Mouse (Mus musculus): ENCODE results near the gene Msmb.
"Not testable (repeated sequence)": the region's sequence is repeated elsewhere in the genome, so short reads cannot be mapped to it uniquely, and the experiment has no call there.

The Msmb gene

DNA sequence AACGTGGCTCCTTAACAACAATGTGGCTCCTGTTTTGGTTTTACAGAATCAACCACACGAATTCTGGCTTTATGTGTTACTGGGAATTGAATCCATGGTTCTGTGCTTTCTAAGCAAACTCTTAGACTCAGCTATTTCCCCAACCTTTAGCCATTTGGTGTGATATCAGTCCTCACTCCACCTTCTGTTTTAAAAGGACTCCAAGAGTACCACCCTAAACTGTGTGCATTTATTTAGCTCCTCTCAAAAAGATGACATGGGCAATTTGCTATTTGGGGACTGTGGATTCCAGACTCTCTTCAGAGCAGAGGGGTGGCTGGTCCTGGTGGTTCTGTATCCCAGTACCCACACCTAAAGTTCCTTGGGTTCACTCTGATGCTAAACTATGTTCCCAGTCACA is 4.8 kb downstream of the Msmb start:
- no peak for DNase-seq

DNA sequence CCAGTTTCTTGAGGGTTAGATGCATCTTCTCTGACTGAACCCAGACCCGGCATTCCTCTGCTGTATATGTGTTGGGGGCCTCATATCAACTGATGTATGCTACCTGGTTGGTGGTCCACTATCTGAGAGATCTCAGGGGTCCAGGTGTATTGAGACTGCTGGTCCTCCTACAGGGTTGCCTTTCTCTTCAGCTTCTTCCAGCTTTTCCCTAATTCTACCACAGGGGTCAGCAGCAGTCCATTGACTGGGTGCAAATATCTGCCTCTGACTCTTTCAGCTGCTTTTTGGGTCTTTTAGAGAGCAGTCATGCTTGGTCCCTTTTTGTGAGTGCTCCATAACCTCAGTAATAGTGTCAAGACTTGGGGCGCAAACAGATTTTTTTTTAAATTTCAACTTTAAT is 9.0 kb downstream of the Msmb start:
- no peak for DNase-seq

DNA sequence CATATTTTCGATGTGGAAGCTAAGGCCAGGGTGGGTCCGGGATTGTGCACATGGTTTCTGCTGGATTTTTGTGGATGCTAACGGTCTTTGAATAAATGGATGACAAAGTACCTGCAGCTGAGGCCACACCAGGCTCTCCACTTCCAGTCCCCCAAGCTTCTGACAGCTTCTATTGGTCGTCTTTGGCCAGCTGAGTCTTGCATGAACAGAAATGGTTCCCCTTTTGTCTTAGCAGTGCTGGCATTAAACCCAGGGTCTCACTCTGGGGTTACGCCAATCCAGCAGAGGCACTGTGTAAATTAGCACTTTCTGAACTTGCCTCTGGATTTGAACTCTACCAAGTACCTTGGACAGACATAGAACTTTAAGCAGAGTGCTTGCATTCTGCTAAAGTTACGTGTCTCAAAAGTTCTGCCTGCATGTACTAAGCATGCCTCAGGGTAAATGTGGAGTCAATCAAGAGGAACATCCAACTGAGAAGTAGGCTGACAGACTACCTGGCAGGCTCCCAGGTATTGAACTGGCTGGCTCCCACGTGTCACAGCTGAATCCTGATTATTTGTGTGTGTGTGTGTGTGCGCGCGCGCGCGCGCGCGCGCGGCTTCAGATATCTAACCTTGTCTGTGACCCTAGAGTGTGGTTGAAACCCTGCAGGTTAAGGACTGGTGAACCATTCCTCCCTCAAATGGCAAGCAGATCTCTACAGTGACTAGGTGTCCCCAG is 10.6 kb downstream of the Msmb start:
- no peak for DNase-seq

DNA sequence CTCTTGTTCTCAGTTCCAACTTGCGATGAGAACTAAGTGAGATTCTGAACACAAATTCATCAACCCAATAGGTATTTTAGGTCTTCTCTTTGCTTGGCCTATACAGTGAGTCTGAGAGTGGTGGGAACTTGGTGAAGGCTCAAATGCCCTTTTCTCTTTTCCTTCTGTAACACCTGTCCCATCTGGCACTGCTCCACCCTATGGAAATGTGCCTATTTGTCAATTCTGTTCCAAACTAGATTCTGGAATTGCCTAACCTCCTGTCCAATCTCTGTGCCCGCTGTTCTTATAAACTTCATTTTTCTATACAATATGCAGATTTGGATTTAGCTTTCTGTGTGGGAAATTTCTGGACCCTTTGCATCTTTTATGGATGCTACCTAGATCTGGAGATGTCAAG is 11.3 kb downstream of the Msmb start:
- no peak for DNase-seq

DNA sequence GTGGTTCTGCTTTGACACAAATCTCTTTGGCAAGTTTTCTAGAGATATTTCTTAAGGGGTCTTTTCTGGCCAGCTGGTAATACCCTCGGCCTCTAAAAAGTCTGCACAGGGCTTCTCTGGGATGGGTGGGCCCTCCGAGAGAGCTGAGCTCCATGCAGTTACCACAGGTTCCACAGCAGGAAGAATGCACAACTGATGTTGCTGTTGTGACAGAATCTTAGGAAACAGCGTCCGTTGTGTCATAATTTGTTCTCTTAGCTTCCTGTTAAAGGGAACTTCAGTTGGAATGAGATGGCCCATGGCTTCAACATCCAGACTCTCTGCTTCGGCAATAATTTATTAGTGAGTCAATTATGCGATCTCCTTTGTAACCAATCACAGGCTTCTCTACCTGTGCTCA is 12.9 kb downstream of the Msmb start:
- DNase-seq: no peak

DNA sequence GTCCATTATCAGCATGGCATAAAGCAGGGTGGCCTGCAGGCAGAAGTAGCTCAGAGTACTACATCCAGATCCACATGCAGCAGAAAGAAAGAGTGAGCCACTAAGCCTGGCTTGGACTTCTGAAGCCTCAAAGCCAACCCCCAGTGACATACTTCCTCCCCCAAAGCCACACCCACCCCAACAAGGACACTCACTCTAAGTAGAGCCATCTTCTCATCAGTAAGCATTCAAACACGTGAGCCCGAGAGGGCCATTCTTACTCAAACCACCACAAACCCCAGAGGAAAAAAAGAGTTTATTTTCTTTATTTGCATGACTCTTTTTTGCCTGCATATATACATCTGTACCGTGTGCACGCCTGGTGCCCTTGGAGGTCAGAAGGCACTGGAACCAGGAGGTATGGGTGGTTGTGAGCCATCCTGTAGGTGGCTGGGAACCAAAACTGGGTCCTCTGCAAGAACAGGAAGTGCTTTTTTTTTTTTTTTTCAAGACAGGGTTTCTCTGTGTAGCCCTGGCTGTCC is 17.4 kb downstream of the Msmb start:
- DNase-seq: no peak

DNA sequence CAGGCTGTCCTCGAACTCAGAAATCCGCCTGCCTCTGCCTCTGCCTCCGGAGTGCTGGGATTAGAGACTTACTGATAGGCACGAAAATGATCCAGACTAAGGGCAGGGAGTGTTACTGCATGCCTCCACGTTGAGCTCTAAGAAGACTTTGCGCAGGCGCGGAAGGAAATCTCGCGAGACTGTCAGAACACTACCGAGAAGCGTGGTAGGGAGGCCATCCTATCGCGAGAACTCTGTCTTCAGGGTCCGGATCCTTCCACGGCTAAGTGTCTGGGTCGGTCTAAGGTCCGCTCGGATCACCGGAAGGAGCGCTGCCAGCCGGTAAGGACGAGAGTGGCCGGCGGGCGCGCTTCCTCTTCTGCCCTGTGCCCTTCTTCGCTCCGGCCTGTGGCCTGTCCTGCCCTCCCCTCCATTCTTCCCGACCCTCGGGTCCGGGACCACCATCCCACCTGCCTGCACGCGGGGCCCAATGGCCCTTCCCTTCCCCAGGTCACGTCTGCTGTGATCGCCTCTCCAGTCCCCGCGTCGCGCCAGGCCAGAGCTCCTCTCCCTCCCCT is 17.9 kb downstream of the Msmb start, which contains the start of gene Ncoa4:
Gene Ncoa4 (plus strand): TSS at position 176 of the 557 bp plus-strand sequence.
- DNase-seq: peak; percentile 98

DNA sequence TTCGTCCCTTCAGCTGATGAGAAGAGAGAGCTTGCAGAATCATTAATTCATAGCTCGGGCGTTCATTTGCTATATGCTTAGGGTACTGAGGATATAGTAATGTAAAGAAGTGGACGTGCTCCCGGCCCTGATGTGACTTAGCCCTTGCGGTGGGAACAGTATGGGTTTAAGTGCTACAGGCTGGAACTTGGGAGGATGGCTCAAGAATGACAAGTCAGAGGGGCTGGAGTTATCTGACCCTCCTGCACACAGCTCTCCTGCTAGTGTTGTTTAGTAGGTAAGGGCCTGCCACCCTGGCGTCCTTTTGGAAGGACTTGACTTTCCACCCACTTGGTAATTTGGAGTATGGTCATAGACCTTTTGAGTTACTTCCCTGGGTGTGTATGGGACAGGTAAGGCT is 18.7 kb downstream of the Msmb start:
- DNase-seq: no peak

DNA sequence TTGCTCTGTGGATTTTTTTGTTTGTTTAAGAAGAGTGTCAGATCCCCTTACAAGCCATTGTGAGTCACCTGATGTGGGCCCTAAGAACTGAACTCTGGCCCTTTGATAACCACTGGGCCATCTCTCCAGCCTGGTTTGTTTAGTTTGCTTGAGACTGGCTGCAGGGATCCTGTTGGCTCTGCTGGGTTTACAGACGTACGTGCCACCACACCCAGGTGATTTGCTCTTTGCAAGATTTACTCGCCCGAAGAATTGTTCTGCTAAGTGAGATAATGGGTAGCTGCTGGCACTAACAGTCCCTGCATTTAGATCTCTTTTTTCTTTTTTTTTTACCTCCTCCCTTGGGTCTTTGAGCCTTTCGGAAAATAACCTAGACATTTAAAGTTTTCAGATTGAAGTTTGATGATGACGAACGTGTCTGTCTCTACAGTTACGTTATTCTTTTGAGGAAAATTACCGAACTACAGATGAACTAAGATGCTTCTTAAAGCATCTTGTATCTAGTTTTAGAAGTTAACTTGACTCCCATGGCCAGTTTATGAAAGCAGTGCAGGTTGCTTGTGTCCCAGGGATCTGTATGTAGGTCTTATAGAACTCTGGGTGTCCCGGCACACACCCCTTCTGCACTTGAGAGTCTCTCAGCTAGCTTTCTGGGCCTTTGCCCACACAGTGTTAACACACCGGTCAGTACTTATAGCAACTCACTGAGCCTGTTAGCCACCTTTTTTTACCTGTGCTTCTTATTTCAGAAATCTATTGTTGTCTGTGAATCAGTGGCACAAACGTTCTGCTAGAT is 19.5 kb downstream of the Msmb start:
- DNase-seq: no peak

DNA sequence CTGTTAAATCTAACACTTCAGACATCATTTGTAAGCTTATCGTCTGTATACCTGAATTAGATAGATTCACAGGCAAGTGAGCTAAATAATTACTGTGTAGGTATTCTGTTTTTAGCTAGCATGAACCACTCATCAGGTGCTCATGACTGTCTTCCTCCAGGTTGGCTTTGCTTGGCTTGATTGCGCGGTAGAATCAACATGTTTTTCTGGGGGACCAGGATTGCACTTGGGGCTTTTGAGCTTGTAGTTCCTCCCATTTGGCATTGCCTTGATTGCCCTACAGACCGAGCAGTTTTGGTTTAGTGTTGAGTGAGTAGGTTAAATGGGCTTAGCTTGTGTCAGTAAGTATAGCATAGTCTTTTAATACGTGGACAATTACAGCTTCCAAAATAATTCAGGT is 20.4 kb downstream of the Msmb start:
- no peak for DNase-seq

DNA sequence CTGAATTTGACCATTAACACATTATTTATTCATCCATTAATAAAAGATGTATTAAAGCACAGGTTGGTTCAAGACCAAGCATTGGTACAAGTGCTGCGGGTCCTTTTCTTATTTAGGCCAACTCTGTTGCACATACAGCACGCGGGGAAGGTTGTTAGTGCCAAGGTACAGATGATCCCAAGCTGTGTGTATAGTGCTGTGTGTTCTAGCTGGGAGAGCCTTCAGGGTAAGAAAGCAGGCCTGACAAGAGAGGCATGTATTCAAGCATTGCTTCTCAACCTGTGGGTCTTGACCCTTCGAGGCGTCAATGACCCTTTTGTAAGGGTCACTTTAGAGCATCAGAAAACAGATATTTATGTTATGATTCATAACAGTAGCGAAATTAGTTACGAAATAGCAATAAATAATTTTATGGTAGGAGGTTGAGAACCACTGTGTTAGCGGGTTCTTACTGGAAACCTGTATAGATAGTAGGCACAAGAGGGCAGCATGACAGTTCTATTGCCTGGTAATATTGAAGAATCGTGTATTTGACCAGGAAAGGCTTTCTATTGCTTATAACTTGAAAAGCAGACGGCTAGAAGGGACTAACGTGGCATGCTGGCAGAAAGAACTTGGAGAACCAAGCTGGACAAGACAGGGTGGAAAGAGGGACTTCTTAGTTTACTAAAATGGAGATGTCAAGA is 21.5 kb downstream of the Msmb start:
- DNase-seq: no peak

DNA sequence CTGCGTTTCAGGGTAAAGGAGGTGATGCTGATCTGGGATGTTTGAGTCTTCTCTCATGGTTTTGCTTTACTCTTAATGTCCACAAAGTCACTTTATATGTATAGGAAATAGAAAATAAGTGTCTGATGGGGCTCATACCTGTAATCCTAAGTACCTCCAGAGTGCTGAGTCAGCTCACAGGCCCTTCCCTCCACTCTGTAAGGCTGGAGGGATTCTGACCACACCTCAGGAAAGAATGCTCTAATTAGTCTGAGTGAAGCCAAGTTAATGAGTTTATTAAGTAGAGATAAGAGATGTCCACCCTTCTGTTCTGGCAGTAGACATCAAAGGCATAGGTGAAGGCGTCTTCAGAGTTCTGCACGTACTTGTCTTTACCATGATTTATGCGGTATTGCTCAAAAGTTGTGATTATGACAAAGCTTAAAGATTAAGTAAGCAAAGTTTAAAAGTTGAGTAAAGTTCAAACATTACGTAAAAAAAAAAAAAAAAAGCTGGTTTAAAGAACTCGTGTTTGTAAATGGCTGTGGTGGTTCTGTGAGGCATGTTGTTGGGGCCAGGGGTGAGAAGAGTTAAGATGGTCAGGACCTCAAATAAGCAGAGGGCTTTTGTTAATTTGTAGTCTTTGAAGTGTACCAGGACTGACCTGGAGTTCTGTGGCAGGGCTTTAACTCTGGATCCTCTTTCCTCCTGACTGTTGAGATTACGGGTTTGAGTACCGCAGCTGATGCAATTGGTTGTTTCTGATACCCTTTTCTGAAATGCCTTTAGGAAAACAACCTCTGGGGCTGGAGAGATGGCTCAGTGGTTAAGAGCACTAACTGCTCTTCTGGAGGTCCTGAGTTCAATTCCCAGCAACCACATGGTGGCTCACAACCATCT is 22.6 kb downstream of the Msmb start:
- no peak for DNase-seq

DNA sequence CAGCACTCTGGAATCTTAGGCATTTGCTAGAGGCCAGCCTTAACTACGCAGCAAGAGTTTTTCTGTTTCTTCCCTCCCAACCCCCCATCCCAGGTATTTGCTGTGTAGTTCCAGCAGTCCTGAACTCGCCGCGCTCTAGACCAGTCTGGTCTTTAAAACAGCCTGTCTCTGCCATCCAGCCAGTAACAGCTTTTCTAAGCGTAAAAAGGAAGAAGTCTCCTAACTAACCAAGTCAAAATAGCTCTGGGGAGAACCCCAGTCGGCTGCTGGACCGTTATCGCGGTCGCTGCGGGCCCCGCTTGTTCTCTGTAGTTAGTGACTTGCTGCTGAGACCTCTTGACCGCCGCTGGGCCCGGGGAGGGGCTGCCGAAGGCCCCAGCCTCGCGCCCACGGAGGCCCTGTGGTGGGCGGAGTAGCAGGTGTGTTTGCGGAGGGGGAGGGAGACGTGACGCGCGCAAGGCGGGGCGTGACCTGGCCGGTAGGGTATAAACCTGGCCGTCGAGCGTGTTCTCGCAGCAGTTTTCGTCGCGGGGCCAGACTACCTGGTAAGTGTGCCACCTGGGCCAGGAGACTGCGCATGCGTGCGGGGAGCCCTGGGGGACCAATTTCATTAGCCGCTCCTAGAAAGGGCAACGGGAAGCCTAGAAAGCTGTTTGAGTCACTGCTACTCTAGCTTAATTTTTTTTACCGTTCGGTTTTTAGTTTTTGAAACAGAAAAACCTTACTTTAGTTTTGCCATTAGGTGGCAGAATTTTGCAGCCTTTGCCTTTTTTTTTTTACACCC is 23.6 kb downstream of the Msmb start:
- peak; percentile 84 for DNase-seq

DNA sequence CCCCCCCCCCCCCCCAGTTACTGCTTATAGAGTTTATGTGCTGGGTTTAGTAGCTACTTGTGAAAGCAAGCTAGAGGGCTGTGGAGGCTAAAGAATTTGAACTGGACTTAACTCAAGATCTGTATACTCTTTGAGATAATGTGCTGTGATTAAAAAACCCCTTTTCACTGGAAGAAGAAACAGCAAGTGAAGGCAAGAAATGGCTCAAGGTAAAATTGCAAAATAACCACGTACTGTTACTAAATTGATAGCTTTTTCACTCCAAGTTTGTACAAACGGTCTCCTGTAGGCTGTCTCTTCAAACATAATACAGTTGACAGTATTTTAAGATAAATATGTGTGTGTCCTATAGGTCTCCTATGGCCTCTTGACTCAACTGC is 24.2 kb downstream of the Msmb start:
- DNase-seq: no peak

DNA sequence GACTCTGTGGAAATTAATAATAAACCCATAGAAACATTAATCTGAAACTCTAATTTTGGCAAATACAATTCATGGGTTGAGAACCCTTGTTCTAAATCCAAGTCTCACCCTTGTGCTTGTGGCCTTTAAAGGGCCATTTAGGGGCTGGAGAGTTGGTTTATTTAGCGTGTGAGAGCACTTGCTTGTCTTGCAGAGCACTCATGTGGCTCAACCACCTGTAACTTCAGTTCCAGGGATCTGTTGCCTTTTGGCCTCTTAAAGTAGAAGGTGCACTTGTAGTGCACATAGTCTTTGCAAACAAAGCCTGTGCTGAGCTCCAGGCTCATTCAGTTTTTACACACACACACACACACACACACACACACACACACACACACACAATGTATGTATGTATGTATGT is 25.0 kb downstream of the Msmb start:
- no peak for DNase-seq

DNA sequence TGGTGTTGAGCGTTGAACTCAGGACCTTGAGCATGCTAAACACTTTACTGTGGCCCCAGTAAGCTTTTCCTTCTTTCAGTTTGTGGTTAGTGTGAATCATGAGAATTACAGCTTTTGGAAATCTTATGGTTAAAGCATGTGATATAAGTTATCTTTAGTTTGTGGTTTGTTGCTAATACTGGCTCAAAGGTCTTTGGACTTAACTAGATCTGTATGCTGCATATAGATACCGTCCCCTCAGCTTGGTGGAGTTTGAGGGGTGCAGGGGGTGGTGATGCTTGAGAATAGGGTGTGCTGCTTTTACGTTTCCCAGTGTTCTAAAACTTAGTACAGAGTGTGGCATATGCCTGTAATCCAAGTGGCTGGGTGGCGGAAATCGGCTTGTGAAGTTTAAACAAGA is 25.5 kb downstream of the Msmb start:
- DNase-seq: no peak

DNA sequence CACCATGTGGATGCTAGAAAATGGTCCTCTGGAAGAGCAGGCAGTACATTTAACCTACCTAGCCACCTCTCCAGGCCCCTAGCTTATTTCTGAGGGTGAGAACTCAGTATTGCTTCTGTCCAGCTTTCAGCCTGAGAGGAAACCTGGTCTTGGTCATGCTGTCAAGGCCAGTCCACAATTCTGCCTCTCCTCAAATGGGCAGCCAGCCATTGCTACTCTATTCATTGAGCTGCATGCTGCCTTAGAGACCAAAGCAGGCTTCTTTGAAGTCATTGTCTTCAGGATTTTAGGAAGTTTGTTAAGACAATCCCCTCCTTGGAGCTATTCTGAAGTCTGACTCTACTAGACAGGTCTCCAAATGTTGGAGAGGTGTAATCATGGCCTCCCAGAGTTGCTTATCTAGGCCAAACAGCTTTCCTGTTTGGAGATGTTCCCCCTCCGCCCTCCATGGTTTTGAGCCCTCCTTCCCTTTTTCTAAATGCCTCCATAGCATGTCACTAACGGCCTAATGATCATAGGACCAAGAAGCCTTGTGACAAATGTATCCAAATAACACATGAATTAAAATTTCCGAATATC is 26.9 kb downstream of the Msmb start:
- DNase-seq: no peak

DNA sequence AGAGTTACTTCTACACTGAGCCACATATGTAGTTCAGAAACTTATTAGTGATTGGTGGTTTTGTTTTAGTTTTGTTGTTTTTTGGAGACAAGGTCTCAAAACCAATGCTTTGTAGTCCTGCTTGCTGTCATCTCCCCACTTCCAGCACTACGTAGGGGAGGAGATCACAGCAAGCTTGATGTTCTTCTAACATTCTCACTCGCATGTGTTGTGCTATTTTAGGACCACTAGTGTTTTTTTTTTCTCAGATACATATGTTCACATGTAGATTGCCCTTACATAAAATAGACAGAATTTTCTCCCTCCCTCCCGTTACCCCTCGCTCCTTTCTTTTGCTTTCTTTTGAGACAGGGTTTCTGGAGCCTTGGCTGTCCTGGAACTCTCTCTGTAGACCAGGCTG is 28.3 kb downstream of the Msmb start:
- DNase-seq: no peak

DNA sequence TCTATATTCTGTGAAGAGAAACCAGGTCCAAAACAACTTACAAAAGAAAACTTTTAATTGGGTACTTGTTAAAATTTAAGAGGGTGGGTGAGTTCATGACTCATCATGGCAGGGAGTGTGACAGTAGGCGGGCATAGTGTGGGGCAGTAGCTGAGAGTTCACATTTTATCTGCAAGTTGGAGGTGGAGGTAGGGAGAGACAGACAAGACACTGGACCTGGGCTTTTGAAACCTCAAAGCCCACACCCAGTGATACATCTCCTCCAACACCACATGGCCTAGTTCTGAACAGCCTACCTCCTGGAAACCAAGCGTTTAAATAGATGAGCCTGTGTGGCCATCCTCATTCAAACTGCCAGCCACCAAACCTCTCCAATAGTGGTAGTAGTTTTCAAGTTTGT is 33.5 kb downstream of the Msmb start:
- DNase-seq: no peak

DNA sequence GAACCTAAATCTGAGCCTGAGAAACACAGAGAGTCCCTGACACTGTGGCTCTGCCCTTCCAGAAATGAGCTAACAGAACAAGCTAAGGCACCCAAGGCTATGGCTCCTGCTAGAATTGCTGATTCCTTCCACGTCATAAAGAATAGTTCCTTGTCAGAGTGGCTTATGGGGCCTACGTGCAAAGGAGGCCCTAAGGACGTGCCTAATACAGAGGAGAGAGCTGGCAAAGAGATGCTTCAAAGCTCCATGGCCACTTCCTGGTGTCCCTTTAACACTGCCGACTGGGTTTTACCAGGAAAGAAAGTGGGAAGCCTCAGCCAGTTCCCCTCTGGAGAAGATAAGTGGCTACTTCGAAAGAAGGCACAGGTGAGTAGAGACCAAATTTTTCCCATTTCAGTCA is 34.8 kb downstream of the Msmb start:
- DNase-seq: not testable (repeated sequence)
